Mouse (Mus musculus) bone marrow macrophage, adult 2 months (primary cell): Measurements from ENCODE around the gene Vps13a.

Experiments used
- CTCF ChIP-seq: IDR thresholded peaks from 2 replicates; pipeline ENCODE4 v1.5.1; 2012; ENCODE audit warnings: low read depth, mild to moderate bottlenecking, low read length, moderate library complexity
- POLR2A ChIP-seq: IDR thresholded peaks from 2 replicates; pipeline ENCODE4 v1.6.1; 2012; ENCODE audit warnings: mild to moderate bottlenecking, low read depth, low read length, borderline replicate concordance

DNA sequence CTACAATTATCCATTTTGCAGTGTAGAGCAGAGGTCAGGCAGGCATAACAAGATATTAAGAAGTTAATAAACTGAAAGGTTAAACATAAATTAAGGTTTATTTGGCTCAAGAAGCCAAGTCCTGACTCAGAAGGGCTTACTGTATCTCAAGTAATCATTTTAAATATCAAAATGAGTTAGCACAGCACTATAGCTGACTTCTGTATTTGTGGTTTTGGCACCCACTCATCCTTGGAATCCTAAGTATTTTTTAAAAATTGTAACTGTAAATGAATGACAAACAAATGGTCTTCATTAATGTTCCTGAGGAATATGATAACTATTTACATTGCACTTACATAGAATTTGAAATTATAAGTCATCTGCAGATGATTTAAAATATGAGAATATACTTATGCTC, 155.7 kb downstream of the Vps13a start:
- no peak for TF ChIP-seq CTCF
- TF ChIP-seq POLR2A, result no peak
